Mouse (Mus musculus): ENCODE data around the gene Ubqln1.

DNA sequence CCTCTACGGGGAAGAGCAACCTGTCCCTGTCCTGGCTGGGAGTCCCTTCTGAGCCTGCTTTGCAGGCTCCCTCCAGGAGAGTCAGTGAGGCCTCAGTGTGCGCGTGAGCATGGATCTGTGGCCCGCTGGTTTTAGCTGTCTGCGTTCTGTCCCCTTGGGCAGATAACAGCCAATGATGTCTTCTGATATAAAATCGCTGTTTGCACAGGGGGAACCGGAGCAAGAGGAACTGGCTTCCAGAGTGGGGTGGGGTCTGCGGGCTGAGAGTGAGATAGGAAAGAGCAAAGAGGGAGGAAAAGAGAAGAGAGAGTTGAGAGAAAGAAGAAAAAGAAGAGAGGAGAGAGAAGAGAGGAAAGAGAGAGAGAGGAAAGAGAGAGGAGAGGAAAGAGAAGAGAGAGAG lies 58.4 kb downstream of the Ubqln1 start:
- TF ChIP-seq CTCF (IDR thresholded peaks at IDR 0.05; ENCODE audit: low read depth) (no peak), EP300 (IDR thresholded peaks at IDR 0.05; ENCODE audit: low read depth) (no peak)
